15 mouse cellular contexts compared by ENCODE assay signal in the genomic region with DNA sequence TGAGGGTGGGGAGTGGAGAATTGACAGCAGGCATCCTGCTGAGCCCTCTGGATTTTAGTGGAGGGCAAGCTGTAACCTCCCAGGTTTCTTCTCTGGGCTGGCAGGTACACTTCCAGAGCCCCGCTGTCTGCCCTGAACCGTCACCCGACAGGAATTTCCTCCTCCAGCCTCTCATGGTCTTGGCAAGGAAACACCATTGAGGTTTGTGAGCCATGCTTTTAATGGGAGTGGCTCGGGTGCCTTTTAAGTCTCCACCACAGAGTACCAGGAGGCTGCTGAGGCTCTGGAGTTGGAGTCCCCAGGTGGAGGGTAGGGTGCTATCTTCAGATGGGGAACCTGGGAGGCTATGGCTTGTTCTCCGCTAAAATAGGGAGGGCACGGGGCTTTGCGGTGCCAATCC. TPM values are rescaled to one million over a fixed set of nuclear protein-coding genes. Genes with fewer than 3 reads are reported as not detected.
A peak's percentile ranks its signal among the peaks of the same experiment; 100 is the strongest.
DNase-seq lines count a peak whose midpoint lies in the region; ATAC-seq and TF ChIP-seq lines count a peak whose summit lies in the region.
"Had no signal": no experiment of that assay in that cellular context is flagged by ENCODE, and none has a peak within 500 bp of the region (broad histone marks: within the 10 kb centered on the region; RNA-seq: fewer than 3 reads in every experiment).

No protein-coding gene starts in this region.

- no peak overlapping the region for H3ac ChIP-seq in C2C12 (ENCODE audit: control insufficient read depth, insufficient read length, low read depth)

- H3K27me3 ChIP-seq in heart, embryonic 12.5 days (replicated peaks): no peaks in the 10 kb centered on the region
- no peaks in the 10 kb centered on the region for H3K27me3 ChIP-seq in C2C12 (ENCODE audit: control insufficient read depth, insufficient read depth, insufficient read length)

- H3K36me3 ChIP-seq in heart, embryonic 12.5 days: peaks cover 3% of the 10 kb centered on the region
- peaks cover 12% of the 10 kb centered on the region for H3K36me3 ChIP-seq in C2C12 (ENCODE audit: control insufficient read depth, insufficient read depth)

- 0 out of 2 replicates have a peak overlapping the region, but pooled peaks have one; percentile 21 for H3K9ac ChIP-seq in heart, embryonic 12.5 days

- TF ChIP-seq CTCF in C2C12 (IDR thresholded peaks at IDR 0.05; ENCODE audit: control insufficient read depth, insufficient read depth, insufficient read length): no peak
- TF ChIP-seq CTCF in embryonic fibroblast, embryonic 13.5 days (IDR thresholded peaks at IDR 0.05; ENCODE audit: borderline replicate concordance, insufficient read depth, low read length): no peak

- TF ChIP-seq POLR2A in embryonic fibroblast, embryonic 13.5 days (IDR thresholded peaks at IDR 0.05; ENCODE audit: low read depth, low read length): no peak

- WGBS in heart, embryonic 12.5 days: 71% methylated on average over 7 of the region's 7 CpGs

- H3K4me3 ChIP-seq in heart, embryonic 12.5 days: no peak overlapping the region
- no peak overlapping the region for H3K4me3 ChIP-seq in C2C12 (ENCODE audit: insufficient read depth, poor library complexity, severe bottlenecking)
- H3K4me3 ChIP-seq in embryonic fibroblast, embryonic 13.5 days (ENCODE audit: insufficient read depth, low read length): no peak overlapping the region

- peaks cover 48% of the 10 kb centered on the region for H3K79me3 ChIP-seq in C2C12 (ENCODE audit: low read depth)

- DNase-seq in heart, postnatal 14 days: no peak
- peak; percentile 61 for DNase-seq in lung, postnatal 10 days
- DNase-seq in c-Kit-positive CD71-positive TER-119-positive erythroid progenitor cells, embryonic 14.5 days (ENCODE audit: low spot score): no peak
- DNase-seq in layer of hippocampus, adult 18-20 months (ENCODE audit: low spot score in 2 of 2): no peak
- no peak for DNase-seq in retina, postnatal 1 day
- DNase-seq: cerebellum, adult 9-10 months; embryo, embryonic 11 days; kidney, adult 8-10 months had no signal

- no peak overlapping the region for H3K4me2 ChIP-seq in heart, embryonic 12.5 days
- H3K4me2 ChIP-seq: liver, embryonic 11.5 days had no signal

- H3K4me1 ChIP-seq in heart, embryonic 12.5 days (replicated peaks): peaks cover 53% of the 10 kb centered on the region
- H3K4me1 ChIP-seq in embryonic fibroblast, embryonic 13.5 days (ENCODE audit: control insufficient read depth, insufficient read depth, low read length): peaks cover 39% of the 10 kb centered on the region

- intact Hi-C loops in heart, postnatal 14 days (cut with DNase I): no loop called here

- H3K9me3 ChIP-seq in heart, embryonic 12.5 days (replicated peaks): peaks cover 3% of the 10 kb centered on the region

- H3K79me2 ChIP-seq in C2C12 (ENCODE audit: control insufficient read depth, insufficient read depth): peaks cover 91% of the 10 kb centered on the region

- H3K27ac ChIP-seq in heart, embryonic 12.5 days (ENCODE audit: poor library complexity, severe bottlenecking): 0 out of 2 replicates have a peak overlapping the region, but pooled peaks have one; percentile 14
- peak overlapping the region; percentile 84 for H3K27ac ChIP-seq in embryonic fibroblast, embryonic 13.5 days (ENCODE audit: insufficient read depth, low read length)

- ATAC-seq in heart, embryonic 12.5 days (ENCODE audit: insufficient number of reproducible peaks, low FRiP score): no peak
- ATAC-seq: CD4-positive, CD25-positive, alpha-beta regulatory T cell, adult 4 months; hindbrain, embryonic 16.5 days had no signal

TF ChIP-seq in C2C12, 6 proteins besides CTCF, POLR2A, EP300 and RAD21:
- TF ChIP-seq FOSL1 (IDR thresholded peaks at IDR 0.05; ENCODE audit: insufficient read depth, low read length, poor library complexity, severe bottlenecking): no peak
- TF ChIP-seq USF1 (IDR thresholded peaks at IDR 0.05; ENCODE audit: low read depth): no peak
- TF ChIP-seq MYOG (IDR thresholded peaks at IDR 0.05; ENCODE audit: control insufficient read depth, extremely low read depth, insufficient read length): no peak
- no peak for TF ChIP-seq CEBPB (IDR thresholded peaks at IDR 0.05; ENCODE audit: low read depth)
- TF ChIP-seq MAX (IDR thresholded peaks at IDR 0.05): peak; percentile 77
- TF ChIP-seq MYOD1 (IDR thresholded peaks at IDR 0.05; ENCODE audit: control insufficient read depth, insufficient read length, low read depth): no peak

RNA-seq across cellular contexts. Expression of a gene that starts 53.9 kb away (rescaled TPM):
- 25.8 and 28.1 TPM in 2 replicates for polyA plus RNA-seq in heart, embryonic 12.5 days (2016; fragmentation: Nextera tagmentation; extraction: Ambion mirVana)
- total RNA-seq in heart, postnatal 14 days (2021): 10 to 100 TPM; 15.5 to 17.1 TPM
- 24.0 TPM for polyA plus RNA-seq in C2C12 (2012; fragmentation: generic; extraction: Trizol)
- 19.8 and 21.7 TPM in 2 replicates for polyA plus RNA-seq in embryonic fibroblast, embryonic 13.5 days (2011; ENCODE audit: insufficient read length, low read depth, missing spikeins)
- 10 to 100 TPM; 23.4 to 23.6 TPM for total RNA-seq in layer of hippocampus, adult 18-20 months (2021)
- total RNA-seq: megakaryocyte-erythroid progenitor cell, adult 5-6 weeks had no signal
